Mouse (Mus musculus): ENCODE results near the gene Pxk. TPM values are rescaled to one million over a fixed set of nuclear protein-coding genes. Genes with fewer than 3 reads are reported as not detected.
"Not testable (repeated sequence)": the region's sequence is repeated elsewhere in the genome, so short reads cannot be mapped to it uniquely, and the experiment has no call there.

The Pxk gene
- polyA plus RNA-seq, 1 experiment from 2014 or later: 37.6 TPM

GRCm38 (mm10) chr14:8123611-8124010, 25.6 kb downstream of the Pxk start:
- not testable (repeated sequence) for ATAC-seq (ENCODE audit: low read depth); H3K9me3 ChIP-seq (ENCODE audit: control insufficient read depth, low read length); H3K27me3 ChIP-seq (replicated peaks; ENCODE audit: control insufficient read depth, insufficient read depth, low read length); H3K4me1 ChIP-seq (ENCODE audit: control insufficient read depth, insufficient read depth, low read length); H3K9ac ChIP-seq (ENCODE audit: low read depth, low read length); H3K4me2 ChIP-seq (ENCODE audit: low read depth, low read length); H3K4me3 ChIP-seq (ENCODE audit: low read depth, low read length); DNase-seq (ENCODE audit: low spot score)
- H3K27ac ChIP-seq (replicated peaks; ENCODE audit: low read depth, low read length): peak overlapping the region; percentile 21; the same call in 1 of the 2 replicates
- peaks cover 23% of the 10 kb centered on the region; the same call in 1 of the 2 replicates for H3K36me3 ChIP-seq (ENCODE audit: control insufficient read depth, insufficient read depth, low read length)
- 95% methylated on average over 10 of the region's 10 CpGs for WGBS

DNA sequence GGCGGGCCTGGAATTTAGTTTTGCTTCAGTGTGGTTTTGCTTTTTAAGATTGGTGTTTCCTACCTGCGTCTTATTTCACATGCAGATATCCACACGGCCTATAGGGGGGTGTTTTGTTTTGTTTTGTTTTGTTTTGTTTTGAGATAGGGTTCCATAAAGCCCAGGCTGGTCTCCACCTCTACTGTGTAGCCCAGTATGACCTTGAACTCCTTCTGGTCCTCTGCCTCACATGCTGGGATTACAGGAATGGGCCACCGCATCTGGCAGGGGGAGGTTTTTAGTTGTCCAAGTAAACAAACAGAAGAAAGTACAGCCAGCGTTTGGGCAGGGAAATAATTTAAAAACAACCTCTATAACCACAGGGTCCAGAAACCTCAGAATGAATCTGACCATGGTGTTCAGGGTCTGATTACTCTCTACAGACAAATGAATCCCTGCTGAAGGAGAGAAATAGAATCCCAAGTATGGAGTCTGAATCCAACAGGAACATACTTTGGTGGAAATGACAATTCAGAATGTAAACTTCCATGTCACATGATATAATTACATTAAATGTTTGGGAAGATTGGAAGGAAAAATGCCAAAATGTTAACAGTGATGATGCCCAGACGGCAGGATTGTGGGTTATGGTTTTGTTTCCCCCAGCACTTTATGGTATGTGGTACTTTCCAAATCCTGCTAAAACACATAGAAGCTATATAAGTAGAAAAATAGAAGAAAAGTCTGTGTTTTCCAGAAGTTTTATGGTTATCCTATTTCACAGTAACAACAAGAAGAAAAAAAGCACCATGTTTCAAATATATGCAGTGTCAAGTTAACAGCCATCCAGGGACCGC, 26.3 kb downstream of the Pxk start:
- Histone ChIP-seq H3K36me3 (ENCODE audit: control insufficient read depth, insufficient read depth, low read length) (peaks cover 23% of the 10 kb centered on the region; the same call in 1 of the 2 replicates), H3K4me3 (ENCODE audit: low read depth, low read length) (no peak overlapping the region), H3K27ac (replicated peaks; ENCODE audit: low read depth, low read length) (peak overlapping the region; percentile 21), H3K27me3 (replicated peaks; ENCODE audit: control insufficient read depth, insufficient read depth, low read length) (no peaks in the 10 kb centered on the region), H3K4me2 (ENCODE audit: low read depth, low read length) (no peak overlapping the region), H3K9me3 (ENCODE audit: control insufficient read depth, low read length) (no peaks in the 10 kb centered on the region), H3K9ac (ENCODE audit: low read depth, low read length) (no peak overlapping the region), H3K4me1 (ENCODE audit: control insufficient read depth, insufficient read depth, low read length) (no peaks in the 10 kb centered on the region)
- DNase-seq (ENCODE audit: low spot score): peak; percentile 54
- WGBS: 71% methylated on average over 7 of the region's 7 CpGs
- peak; percentile 67 for ATAC-seq (ENCODE audit: low read depth)

GRCm38 (mm10) chr14:8127971-8128370, 30.0 kb downstream of the Pxk start:
- WGBS: 82% methylated on average over 5 of the region's 5 CpGs
- H3K27me3 ChIP-seq (replicated peaks; ENCODE audit: control insufficient read depth, insufficient read depth, low read length): no peaks in the 10 kb centered on the region
- no peak for DNase-seq (ENCODE audit: low spot score)
- no peak overlapping the region for H3K4me2 ChIP-seq (ENCODE audit: low read depth, low read length)
- no peak for ATAC-seq (ENCODE audit: low read depth)
- H3K36me3 ChIP-seq (ENCODE audit: control insufficient read depth, insufficient read depth, low read length): peaks cover 16% of the 10 kb centered on the region
- no peak overlapping the region for H3K4me3 ChIP-seq (ENCODE audit: low read depth, low read length)
- H3K9me3 ChIP-seq (ENCODE audit: control insufficient read depth, low read length): no peaks in the 10 kb centered on the region
- no peaks in the 10 kb centered on the region for H3K4me1 ChIP-seq (ENCODE audit: control insufficient read depth, insufficient read depth, low read length)
- no peak overlapping the region for H3K27ac ChIP-seq (replicated peaks; ENCODE audit: low read depth, low read length)
- no peak overlapping the region for H3K9ac ChIP-seq (ENCODE audit: low read depth, low read length)

- no peak overlapping the region for H3K4me3 ChIP-seq (ENCODE audit: low read depth, low read length)
- H3K4me2 ChIP-seq (ENCODE audit: low read depth, low read length): no peak overlapping the region
- no peaks in the 10 kb centered on the region for H3K9me3 ChIP-seq (ENCODE audit: control insufficient read depth, low read length)
- 86% methylated on average over 8 of the region's 8 CpGs for whole genome bisulfite sequencing
- no peaks in the 10 kb centered on the region; the same call in 1 of the 2 replicates for H3K4me1 ChIP-seq (ENCODE audit: control insufficient read depth, insufficient read depth, low read length)
- H3K9ac ChIP-seq (ENCODE audit: low read depth, low read length): no peak overlapping the region
- H3K27me3 ChIP-seq (replicated peaks; ENCODE audit: control insufficient read depth, insufficient read depth, low read length): no peaks in the 10 kb centered on the region
- DNase-seq (ENCODE audit: low spot score) (no peak), ATAC-seq (ENCODE audit: low read depth) (no peak)
- H3K36me3 ChIP-seq (ENCODE audit: control insufficient read depth, insufficient read depth, low read length): peaks cover 4% of the 10 kb centered on the region
- H3K27ac ChIP-seq (replicated peaks; ENCODE audit: low read depth, low read length): no peak overlapping the region
Measured at GRCm38 (mm10) chr14:8132789-8133188, 34.8 kb downstream of the Pxk start.

DNA sequence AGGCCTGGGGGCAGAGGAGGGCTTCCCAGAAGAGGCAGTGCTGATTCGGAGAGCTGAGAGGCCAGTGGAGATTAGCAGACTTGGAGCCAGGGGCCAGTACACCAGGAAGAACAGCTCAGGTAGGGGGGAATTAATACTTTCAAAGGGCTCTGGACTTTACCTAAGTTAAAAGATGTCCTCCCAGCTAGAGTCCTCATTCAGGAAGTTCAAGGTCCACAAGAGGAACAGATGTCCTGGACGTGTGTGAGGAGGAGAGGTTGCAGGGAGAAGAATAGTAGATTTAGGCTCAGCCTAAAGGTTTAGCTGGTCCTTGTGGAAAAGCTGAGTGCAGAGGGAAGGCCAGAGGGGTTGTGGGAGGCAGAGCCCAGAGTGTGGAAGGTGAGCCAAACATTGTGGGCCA, 36.2 kb downstream of the Pxk start:
- Histone ChIP-seq H3K27me3 (replicated peaks; ENCODE audit: control insufficient read depth, insufficient read depth, low read length) (no peaks in the 10 kb centered on the region), H3K9ac (ENCODE audit: low read depth, low read length) (no peak overlapping the region), H3K9me3 (ENCODE audit: control insufficient read depth, low read length) (no peaks in the 10 kb centered on the region), H3K4me1 (ENCODE audit: control insufficient read depth, insufficient read depth, low read length) (no peaks in the 10 kb centered on the region; the same call in 1 of the 2 replicates), H3K27ac (replicated peaks; ENCODE audit: low read depth, low read length) (no peak overlapping the region), H3K36me3 (ENCODE audit: control insufficient read depth, insufficient read depth, low read length) (peaks cover 16% of the 10 kb centered on the region), H3K4me2 (ENCODE audit: low read depth, low read length) (no peak overlapping the region), H3K4me3 (ENCODE audit: low read depth, low read length) (no peak overlapping the region)
- WGBS: 74% methylated on average over 2 of the region's 2 CpGs
- ATAC-seq (ENCODE audit: low read depth): no peak
- no peak for DNase-seq (ENCODE audit: low spot score)

DNA sequence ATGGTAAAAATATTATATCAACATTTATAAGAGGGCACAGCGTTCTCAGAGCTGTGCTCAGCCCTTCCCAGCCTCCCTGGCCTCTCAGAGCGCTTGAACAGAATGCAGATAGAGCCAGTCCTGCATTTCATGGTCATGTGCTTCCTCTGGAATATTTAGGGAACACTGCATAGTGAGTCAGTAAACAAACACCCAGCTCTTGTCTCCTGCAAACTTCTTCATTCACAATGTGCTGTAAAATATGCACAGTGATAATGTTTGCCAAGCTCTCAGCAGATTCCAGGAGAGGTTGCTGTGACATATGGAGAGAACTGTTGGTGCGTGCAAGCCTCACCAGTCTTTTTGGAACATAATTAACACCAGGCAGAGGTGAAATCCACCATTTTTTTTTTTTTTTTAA, 37.1 kb downstream of the Pxk start:
- H3K9me3 ChIP-seq (ENCODE audit: control insufficient read depth, low read length): no peaks in the 10 kb centered on the region
- no peaks in the 10 kb centered on the region for H3K27me3 ChIP-seq (replicated peaks; ENCODE audit: control insufficient read depth, insufficient read depth, low read length)
- no peak overlapping the region for H3K9ac ChIP-seq (ENCODE audit: low read depth, low read length)
- peak; percentile 56 for DNase-seq (ENCODE audit: low spot score)
- peak overlapping the region; percentile 46; the same call in 1 of the 2 replicates for H3K27ac ChIP-seq (replicated peaks; ENCODE audit: low read depth, low read length)
- no peak overlapping the region for H3K4me3 ChIP-seq (ENCODE audit: low read depth, low read length)
- no peaks in the 10 kb centered on the region; the same call in 1 of the 2 replicates for H3K4me1 ChIP-seq (ENCODE audit: control insufficient read depth, insufficient read depth, low read length)
- no peak overlapping the region for H3K4me2 ChIP-seq (ENCODE audit: low read depth, low read length)
- WGBS: 57% methylated on average over 3 of the region's 3 CpGs
- H3K36me3 ChIP-seq (ENCODE audit: control insufficient read depth, insufficient read depth, low read length): peaks cover 20% of the 10 kb centered on the region
- peak; percentile 12; the same call in 1 of the 2 replicates for ATAC-seq (ENCODE audit: low read depth)

GRCm38 (mm10) chr14:8139724-8140710, 42.0 kb downstream of the Pxk start:
- Histone ChIP-seq H3K9ac (ENCODE audit: low read depth, low read length) (no peak overlapping the region), H3K9me3 (ENCODE audit: control insufficient read depth, low read length) (no peaks in the 10 kb centered on the region), H3K27me3 (replicated peaks; ENCODE audit: control insufficient read depth, insufficient read depth, low read length) (no peaks in the 10 kb centered on the region), H3K27ac (replicated peaks; ENCODE audit: low read depth, low read length) (no peak overlapping the region), H3K4me3 (ENCODE audit: low read depth, low read length) (no peak overlapping the region), H3K4me1 (ENCODE audit: control insufficient read depth, insufficient read depth, low read length) (peaks cover 4% of the 10 kb centered on the region; the same call in 1 of the 2 replicates), H3K36me3 (ENCODE audit: control insufficient read depth, insufficient read depth, low read length) (peaks cover 47% of the 10 kb centered on the region), H3K4me2 (ENCODE audit: low read depth, low read length) (no peak overlapping the region)
- 66% methylated on average over 23 of the region's 23 CpGs for WGBS
- peak; percentile 16 for DNase-seq (ENCODE audit: low spot score)
- no peak for ATAC-seq (ENCODE audit: low read depth)

GRCm38 (mm10) chr14:8141131-8141530, 43.1 kb downstream of the Pxk start:
- Histone ChIP-seq H3K27ac (replicated peaks; ENCODE audit: low read depth, low read length) (no peak overlapping the region), H3K4me1 (ENCODE audit: control insufficient read depth, insufficient read depth, low read length) (peaks cover 4% of the 10 kb centered on the region; the same call in 1 of the 2 replicates), H3K9me3 (ENCODE audit: control insufficient read depth, low read length) (no peaks in the 10 kb centered on the region), H3K27me3 (replicated peaks; ENCODE audit: control insufficient read depth, insufficient read depth, low read length) (no peaks in the 10 kb centered on the region), H3K4me2 (ENCODE audit: low read depth, low read length) (no peak overlapping the region), H3K9ac (ENCODE audit: low read depth, low read length) (no peak overlapping the region), H3K36me3 (ENCODE audit: control insufficient read depth, insufficient read depth, low read length) (peaks cover 52% of the 10 kb centered on the region), H3K4me3 (ENCODE audit: low read depth, low read length) (no peak overlapping the region)
- 83% methylated on average over 2 of the region's 2 CpGs for WGBS
- no peak for ATAC-seq (ENCODE audit: low read depth)
- DNase-seq (ENCODE audit: low spot score): no peak
